Mouse (Mus musculus) liver, embryonic 15.5 days (tissue): ENCODE measurements at regions not wholly inside any gene's neighbourhood (a gene's known extent, or its start where the extent isn't known, plus 50 kb on each side); places are given as distances from the start of the nearest gene placed in this dataset.
A peak's percentile ranks its signal among the peaks of the same experiment; 100 is the strongest.

Source experiments
- ATAC-seq: fragments of 200-750 bp; cut with Nextera tagmentation; 2 replicates; pipeline ENCODE4 v1.8.0; 2017; ENCODE audit warnings: moderate number of reproducible peaks, mild to moderate bottlenecking, moderate library complexity; ENCODE audit not compliant: insufficient read depth
- H3K27ac ChIP-seq: fragments of 300-500 bp; sonication (generic); replicated peaks from 2 replicates; pipeline ENCODE4 v1.5.1; 2015; ENCODE audit warnings: mild to moderate bottlenecking, inconsistent platforms
- H3K27me3 ChIP-seq: fragments of 300-500 bp; sonication (generic); 2 replicates; pipeline ENCODE4 v1.6.1; 2015; ENCODE audit warnings: mild to moderate bottlenecking, inconsistent platforms
- H3K36me3 ChIP-seq: fragments of 300-500 bp; sonication (generic); replicated peaks from 2 replicates; pipeline ENCODE4 v1.6.1; 2015; ENCODE audit warnings: moderate library complexity, mild to moderate bottlenecking, inconsistent platforms
- H3K4me1 ChIP-seq: fragments of 300-500 bp; sonication (generic); replicated peaks from 2 replicates; pipeline ENCODE4 v1.6.1; 2015; ENCODE audit warnings: inconsistent platforms
- H3K4me2 ChIP-seq: fragments of 300-500 bp; sonication (generic); 2 replicates; pipeline ENCODE4 v1.6.1; 2015; ENCODE audit warnings: moderate library complexity, mild to moderate bottlenecking, inconsistent platforms
- H3K4me3 ChIP-seq: fragments of 300-500 bp; sonication (generic); replicated peaks from 2 replicates; pipeline ENCODE4 v1.5.1; 2015; ENCODE audit warnings: mild to moderate bottlenecking, inconsistent platforms
- H3K9ac ChIP-seq: fragments of 300-500 bp; sonication (generic); 2 replicates; pipeline ENCODE4 v1.6.1; 2015; ENCODE audit warnings: moderate library complexity, mild to moderate bottlenecking, inconsistent platforms
- H3K9me3 ChIP-seq: fragments of 300-500 bp; sonication (generic); replicated peaks from 2 replicates; pipeline ENCODE4 v1.6.1; 2016; ENCODE audit warnings: inconsistent platforms
- WGBS: fragments of 180-500 bp; shearing (Covaris S2); methylation state at CpG from one replicate; pipeline ENCODE4 v1.1.7; 2015; ENCODE audit warnings: mixed read lengths; ENCODE audit not compliant: insufficient replicate concordance; 5-methylcytosine and 5-hydroxymethylcytosine counted together

- H3K9me3 ChIP-seq, result no peaks in the 10 kb centered on the region
- 62% methylated on average over 3 of the region's 3 CpGs for WGBS
These were observed 143.4 kb upstream of the F930015N05Rik start for GRCm38 (mm10) chr11:64579826-64580225.

GRCm38 (mm10) chr11:64586056-64586455 is 149.6 kb upstream of the F930015N05Rik start:
- no peak for ATAC-seq
- no peak overlapping the region for H3K27ac ChIP-seq
- H3K9ac ChIP-seq, result no peak overlapping the region
- H3K27me3 ChIP-seq, result no peaks in the 10 kb centered on the region
- H3K36me3 ChIP-seq, result no peaks in the 10 kb centered on the region
- H3K4me3 ChIP-seq, result no peak overlapping the region
- H3K4me2 ChIP-seq, result no peak overlapping the region
- H3K4me1 ChIP-seq, result no peaks in the 10 kb centered on the region
- no peaks in the 10 kb centered on the region for H3K9me3 ChIP-seq
- 60% methylated on average over 6 of the region's 6 CpGs for WGBS

More at GRCm38 (mm10) chr11:64579826-64580225, 143.4 kb upstream of the F930015N05Rik start:
- no peak overlapping the region for H3K4me2 ChIP-seq
- H3K4me3 ChIP-seq, result no peak overlapping the region
- no peak overlapping the region for H3K27ac ChIP-seq
- no peak overlapping the region for H3K9ac ChIP-seq
- ATAC-seq, result no peak
- H3K27me3 ChIP-seq, result no peaks in the 10 kb centered on the region
- H3K4me1 ChIP-seq, result no peaks in the 10 kb centered on the region
- no peaks in the 10 kb centered on the region for H3K36me3 ChIP-seq

GRCm38 (mm10) chr11:64587034-64587710 is 150.7 kb upstream of the F930015N05Rik start:
- Histone ChIP-seq H3K9me3 (no peaks in the 10 kb centered on the region), H3K4me3 (no peak overlapping the region), H3K36me3 (no peaks in the 10 kb centered on the region), H3K9ac (no peak overlapping the region), H3K27ac (no peak overlapping the region), H3K4me1 (no peaks in the 10 kb centered on the region), H3K27me3 (no peaks in the 10 kb centered on the region), H3K4me2 (no peak overlapping the region)
- ATAC-seq, result no peak
- WGBS, result 68% methylated on average over 7 of the region's 7 CpGs

- Histone ChIP-seq H3K27me3 (no peaks in the 10 kb centered on the region), H3K4me1 (no peaks in the 10 kb centered on the region), H3K27ac (no peak overlapping the region), H3K36me3 (no peaks in the 10 kb centered on the region), H3K9me3 (no peaks in the 10 kb centered on the region), H3K4me2 (no peak overlapping the region), H3K9ac (no peak overlapping the region), H3K4me3 (no peak overlapping the region)
- ATAC-seq, result no peak
- 61% methylated on average over 13 of the region's 13 CpGs for WGBS
These were observed 151.5 kb upstream of the F930015N05Rik start for GRCm38 (mm10) chr11:64587751-64588600.

- Histone ChIP-seq H3K27me3 (no peaks in the 10 kb centered on the region), H3K4me1 (no peaks in the 10 kb centered on the region), H3K9ac (no peak overlapping the region), H3K9me3 (no peaks in the 10 kb centered on the region), H3K36me3 (no peaks in the 10 kb centered on the region), H3K4me2 (no peak overlapping the region), H3K4me3 (no peak overlapping the region), H3K27ac (no peak overlapping the region)
- no peak for ATAC-seq
- WGBS, result 54% methylated on average over 6 of the region's 6 CpGs
These were observed 152.1 kb upstream of the F930015N05Rik start for GRCm38 (mm10) chr11:64588601-64588989.

GRCm38 (mm10) chr11:64589026-64589425 is 152.6 kb upstream of the F930015N05Rik start:
- 62% methylated on average over 7 of the region's 7 CpGs for WGBS
- ATAC-seq, result no peak

GRCm38 (mm10) chr11:64590091-64590490 is 153.6 kb upstream of the F930015N05Rik start:
- no peaks in the 10 kb centered on the region for H3K4me1 ChIP-seq
- no peak overlapping the region for H3K4me2 ChIP-seq
- no peaks in the 10 kb centered on the region for H3K9me3 ChIP-seq
- WGBS, result 72% methylated on average over 4 of the region's 4 CpGs
- no peaks in the 10 kb centered on the region for H3K27me3 ChIP-seq
- no peak overlapping the region for H3K27ac ChIP-seq
- H3K9ac ChIP-seq, result no peak overlapping the region
- no peak overlapping the region for H3K4me3 ChIP-seq
- no peaks in the 10 kb centered on the region for H3K36me3 ChIP-seq
- no peak for ATAC-seq

More at GRCm38 (mm10) chr11:64589026-64589425, 152.6 kb upstream of the F930015N05Rik start:
- no peak overlapping the region for H3K4me2 ChIP-seq
- H3K4me3 ChIP-seq, result no peak overlapping the region
- H3K36me3 ChIP-seq, result no peaks in the 10 kb centered on the region
- H3K9me3 ChIP-seq, result no peaks in the 10 kb centered on the region
- H3K4me1 ChIP-seq, result no peaks in the 10 kb centered on the region
- H3K27ac ChIP-seq, result no peak overlapping the region
- H3K27me3 ChIP-seq, result no peaks in the 10 kb centered on the region
- no peak overlapping the region for H3K9ac ChIP-seq

GRCm38 (mm10) chr11:64592253-64592652 is 155.8 kb upstream of the F930015N05Rik start:
- WGBS, result 62% methylated on average over 2 of the region's 2 CpGs
- ATAC-seq, result no peak

GRCm38 (mm10) chr11:64597305-64597704 is 160.9 kb upstream of the F930015N05Rik start:
- Histone ChIP-seq H3K27ac (no peak overlapping the region), H3K36me3 (no peaks in the 10 kb centered on the region), H3K27me3 (no peaks in the 10 kb centered on the region), H3K9me3 (no peaks in the 10 kb centered on the region), H3K4me3 (no peak overlapping the region), H3K4me1 (no peaks in the 10 kb centered on the region), H3K4me2 (no peak overlapping the region), H3K9ac (no peak overlapping the region)
- WGBS, result 60% methylated on average over 4 of the region's 4 CpGs
- ATAC-seq, result no peak

More at GRCm38 (mm10) chr11:64592253-64592652, 155.8 kb upstream of the F930015N05Rik start:
- Histone ChIP-seq H3K27me3 (no peaks in the 10 kb centered on the region), H3K36me3 (no peaks in the 10 kb centered on the region), H3K4me1 (no peaks in the 10 kb centered on the region), H3K27ac (no peak overlapping the region), H3K4me2 (no peak overlapping the region), H3K4me3 (no peak overlapping the region), H3K9me3 (no peaks in the 10 kb centered on the region), H3K9ac (no peak overlapping the region)

GRCm38 (mm10) chr11:64599178-64599577 is 162.7 kb upstream of the F930015N05Rik start:
- no peak for ATAC-seq
- no peak overlapping the region for H3K4me2 ChIP-seq
- no peak overlapping the region for H3K9ac ChIP-seq
- 37% methylated on average over 3 of the region's 3 CpGs for WGBS
- no peaks in the 10 kb centered on the region for H3K9me3 ChIP-seq
- no peaks in the 10 kb centered on the region for H3K4me1 ChIP-seq
- no peaks in the 10 kb centered on the region for H3K36me3 ChIP-seq
- H3K27me3 ChIP-seq, result no peaks in the 10 kb centered on the region
- no peak overlapping the region for H3K4me3 ChIP-seq
- no peak overlapping the region for H3K27ac ChIP-seq

GRCm38 (mm10) chr11:64600201-64601102 is 164.0 kb upstream of the F930015N05Rik start:
- H3K36me3 ChIP-seq, result no peaks in the 10 kb centered on the region
- no peak overlapping the region for H3K4me2 ChIP-seq
- no peaks in the 10 kb centered on the region for H3K4me1 ChIP-seq
- no peak overlapping the region for H3K9ac ChIP-seq
- H3K4me3 ChIP-seq, result no peak overlapping the region
- WGBS, result 14% methylated on average over 10 of the region's 10 CpGs
- no peak overlapping the region for H3K27ac ChIP-seq
- peak; percentile 57 for ATAC-seq
- H3K27me3 ChIP-seq, result no peaks in the 10 kb centered on the region
- no peaks in the 10 kb centered on the region for H3K9me3 ChIP-seq
